Mouse (Mus musculus) liver, embryonic 14.5 days (tissue): ENCODE data around the gene Sh3rf1. TPM values are rescaled to one million over a fixed set of nuclear protein-coding genes. Genes with fewer than 3 reads are reported as not detected.

ENCODE experiments used
- ATAC-seq: fragments of 200-750 bp; cut with Nextera tagmentation; 2 replicates; pipeline ENCODE4 v1.8.0; 2017; ENCODE audit warnings: moderate number of reproducible peaks, mild to moderate bottlenecking, moderate library complexity; ENCODE audit not compliant: insufficient read depth
- DNase-seq, 3 experiments: peaks; one replicate each; pipeline ENCODE4 v3.0.0-alpha.2; 2012 to 2013; ENCODE audit warnings: low read depth in 3 of 3, low spot score in 3 of 3
- H3K27ac ChIP-seq: fragments of 300-500 bp; sonication (generic); 2 replicates; pipeline ENCODE4 v1.5.1; 2014; ENCODE audit warnings: moderate library complexity, mild to moderate bottlenecking, control low read depth, inconsistent platforms
- H3K27me3 ChIP-seq: fragments of 300-500 bp; sonication (generic); 2 replicates; pipeline ENCODE4 v1.6.1; 2014; ENCODE audit warnings: mild to moderate bottlenecking, low read length, moderate library complexity; ENCODE audit not compliant: control insufficient read depth, insufficient read depth
- H3K36me3 ChIP-seq: fragments of 300-500 bp; sonication (generic); replicated peaks from 2 replicates; pipeline ENCODE4 v1.6.1; 2014; ENCODE audit warnings: low read depth; ENCODE audit not compliant: control insufficient read depth, insufficient read depth
- H3K4me1 ChIP-seq, 2 experiments: fragments of 200-500 bp in 1 of 2; fragments of 300-500 bp in 1 of 2; sonication (generic) in 1 of 2; replicated peaks; 2 replicates each; pipeline ENCODE4 v1.6.1; 2012 to 2014; ENCODE audit warnings: antibody characterized with exemption in 1 of 2, inconsistent platforms in 1 of 2, low read length in 1 of 2; ENCODE audit not compliant: control insufficient read depth in 2 of 2, insufficient read depth in 2 of 2
- H3K4me2 ChIP-seq: fragments of 300-500 bp; sonication (generic); 2 replicates; pipeline ENCODE4 v1.6.1; 2014; ENCODE audit warnings: low read depth, mild to moderate bottlenecking, control low read depth, moderate library complexity
- H3K4me3 ChIP-seq, 2 experiments: fragments of 200-500 bp in 1 of 2; fragments of 300-500 bp in 1 of 2; sonication (generic) in 1 of 2; 2 replicates each; pipeline ENCODE4 v1.5.1; 2012 to 2014; ENCODE audit warnings: low read depth in 2 of 2, low read length in 2 of 2, mild to moderate bottlenecking in 2 of 2, control low read depth in 1 of 2, inconsistent platforms in 1 of 2, moderate library complexity in 1 of 2; ENCODE audit not compliant: insufficient read depth in 1 of 2
- H3K9ac ChIP-seq: fragments of 300-500 bp; sonication (generic); replicated peaks from 2 replicates; pipeline ENCODE4 v1.6.1; 2014; ENCODE audit warnings: mild to moderate bottlenecking, control low read depth, moderate library complexity
- H3K9me3 ChIP-seq: fragments of 300-500 bp; sonication (generic); 2 replicates; pipeline ENCODE4 v1.6.1; 2016; ENCODE audit warnings: low read length, mixed read lengths; ENCODE audit not compliant: control insufficient read depth
- CTCF ChIP-seq: IDR thresholded peaks from 2 replicates; pipeline ENCODE4 v1.5.1; 2016; ENCODE audit warnings: antibody characterized with exemption, low read depth, control low read depth
- EP300 ChIP-seq: IDR thresholded peaks from 2 replicates; pipeline ENCODE4 v1.6.1; 2016; ENCODE audit warnings: antibody characterized with exemption, low read depth
- WGBS: fragments of 180-500 bp; shearing (Covaris S2); extraction: QIAGEN DNeasy Blood & Tissue Kit; methylation state at CpG from one replicate; pipeline ENCODE4 v1.1.7; 2014; ENCODE audit not compliant: insufficient replicate concordance; 5-methylcytosine and 5-hydroxymethylcytosine counted together
- polyA plus RNA-seq, 2 experiments: library from polyadenylated mRNA; depleted of rRNA in 1 of 2; stranded (reverse) in 1 of 2; unstranded in 1 of 2; fragments of >200 nt; fragmentation: Nextera tagmentation in 1 of 2; extraction: Ambion mirVana in 1 of 2; gene quantifications; 2 replicates each; pipeline versions ENCODE4 v1.2.1 to v1.2.3; 2012 to 2014

Sh3rf1 gene
- polyA plus RNA-seq, 2 experiments, result 0.61 to 0.85 TPM

DNA sequence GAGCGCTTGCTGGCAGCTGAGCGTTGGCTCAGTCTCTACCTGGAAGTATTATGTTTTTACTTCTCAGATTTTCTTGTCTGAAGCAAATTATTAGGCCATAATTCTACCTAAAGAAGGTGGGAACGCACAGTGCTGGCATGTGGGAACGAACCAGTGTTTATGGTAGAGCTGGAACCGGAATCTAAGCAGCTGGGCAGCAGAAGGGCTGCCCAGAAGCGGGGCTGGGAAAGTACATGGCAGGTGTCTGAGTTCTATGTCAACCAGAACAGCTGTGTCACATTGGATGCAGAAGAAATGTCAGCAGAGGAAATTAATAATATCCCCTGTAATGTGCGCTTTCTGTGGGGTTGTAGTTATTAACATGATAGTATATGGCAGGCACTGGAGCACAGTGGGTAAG is 36.9 kb downstream of the Sh3rf1 start:
- no peak overlapping the region for H3K4me2 ChIP-seq
- H3K9me3 ChIP-seq, result no peaks in the 10 kb centered on the region
- no peak overlapping the region for H3K9ac ChIP-seq
- H3K27me3 ChIP-seq, result no peaks in the 10 kb centered on the region
- H3K36me3 ChIP-seq, result no peaks in the 10 kb centered on the region
- no peak overlapping the region for H3K27ac ChIP-seq
- DNase-seq (no peak), ATAC-seq (no peak)
- TF ChIP-seq EP300 (no peak), CTCF (no peak)
- no peak overlapping the region for H3K4me3 ChIP-seq
- peaks cover 0 to 5% of the 10 kb centered on the region in 2 experiments; a peak in 2 of 4 replicates for H3K4me1 ChIP-seq
- 76% methylated on average over 7 of the region's 7 CpGs for WGBS

DNA sequence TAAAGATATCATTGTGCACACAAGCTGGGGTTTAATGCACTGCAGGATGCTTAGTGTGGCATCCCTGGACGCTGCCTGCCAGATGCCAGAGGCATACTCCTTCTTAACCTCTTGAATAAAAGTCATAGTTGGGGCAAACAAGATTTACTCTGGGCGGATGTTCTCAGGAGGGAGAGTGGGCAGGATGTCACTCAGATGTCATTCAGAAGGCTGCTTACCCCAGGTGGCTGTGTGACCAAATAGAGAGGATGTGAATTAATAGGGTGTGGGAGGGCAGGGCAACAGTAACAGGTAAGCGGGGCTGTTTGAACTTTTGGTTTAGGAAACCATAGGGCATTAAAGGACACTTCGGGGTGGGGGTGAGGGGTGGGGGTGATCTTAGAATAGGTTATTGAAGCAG is 37.7 kb downstream of the Sh3rf1 start:
- TF ChIP-seq EP300 (no peak), CTCF (no peak)
- no peaks in the 10 kb centered on the region for H3K27me3 ChIP-seq
- H3K9me3 ChIP-seq, result no peaks in the 10 kb centered on the region
- peaks cover 0 to 5% of the 10 kb centered on the region in 2 experiments; a peak in 2 of 4 replicates for H3K4me1 ChIP-seq
- no peak overlapping the region for H3K27ac ChIP-seq
- ATAC-seq (no peak), DNase-seq (no peak)
- WGBS, result 62% methylated on average over 4 of the region's 4 CpGs
- no peak overlapping the region for H3K4me2 ChIP-seq
- H3K4me3 ChIP-seq, result no peak overlapping the region
- H3K9ac ChIP-seq, result no peak overlapping the region
- no peaks in the 10 kb centered on the region for H3K36me3 ChIP-seq

DNA sequence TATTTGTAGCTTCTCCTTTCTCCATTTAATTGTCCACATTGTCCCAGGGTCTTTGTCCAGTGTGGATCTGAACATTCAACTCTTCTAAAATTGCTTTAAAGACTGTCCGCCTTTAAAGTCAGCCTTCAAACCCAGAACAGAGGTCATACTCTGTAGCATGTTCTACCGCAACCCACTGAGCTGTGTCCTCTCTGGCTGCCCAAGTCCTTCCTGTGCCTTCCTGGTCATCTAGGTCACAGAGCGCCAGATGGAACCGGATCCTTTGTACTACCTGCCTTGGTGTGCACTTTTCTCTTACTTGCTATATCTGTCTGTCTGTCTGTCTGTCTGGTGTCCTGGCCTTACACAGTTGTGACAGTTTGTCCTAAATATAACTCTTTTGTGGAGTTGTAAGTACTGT is 40.0 kb downstream of the Sh3rf1 start:
- Histone ChIP-seq H3K4me1 (peaks cover 0 to 3% of the 10 kb centered on the region in 2 experiments; a peak in 2 of 4 replicates), H3K9me3 (no peaks in the 10 kb centered on the region), H3K4me3 (no peak overlapping the region), H3K27me3 (no peaks in the 10 kb centered on the region), H3K9ac (no peak overlapping the region), H3K4me2 (no peak overlapping the region), H3K36me3 (no peaks in the 10 kb centered on the region), H3K27ac (no peak overlapping the region)
- ATAC-seq (no peak), DNase-seq (no peak)
- TF ChIP-seq EP300, result no peak
- TF ChIP-seq CTCF, result no peak
- 82% methylated on average over 4 of the region's 4 CpGs for WGBS

DNA sequence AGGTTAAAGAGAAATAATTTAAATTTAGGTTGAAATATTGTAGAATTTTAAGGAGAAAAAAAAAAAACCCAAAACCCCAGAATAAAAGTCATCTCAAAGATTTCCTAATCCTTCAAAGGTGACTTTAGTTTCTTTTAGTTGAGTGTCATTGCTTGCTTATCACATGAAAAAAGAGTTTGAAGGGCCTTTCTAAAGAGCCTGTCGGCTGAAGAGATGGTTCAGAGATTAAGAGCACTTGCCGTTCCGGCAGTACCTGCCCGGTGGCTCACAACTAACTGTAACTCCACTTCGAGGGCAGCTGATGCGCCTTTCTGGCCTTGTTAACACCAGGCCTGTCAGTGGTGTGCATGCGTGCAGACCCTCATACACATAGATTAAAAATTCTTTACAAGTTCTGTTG is 41.2 kb downstream of the Sh3rf1 start:
- 73% methylated on average over 7 of the region's 7 CpGs for WGBS
- Histone ChIP-seq H3K4me1 (peaks cover 0 to 2% of the 10 kb centered on the region in 2 experiments; a peak in 1 of 4 replicates), H3K9ac (no peak overlapping the region), H3K4me3 (no peak overlapping the region), H3K4me2 (no peak overlapping the region), H3K27ac (no peak overlapping the region), H3K36me3 (no peaks in the 10 kb centered on the region), H3K27me3 (no peaks in the 10 kb centered on the region), H3K9me3 (no peaks in the 10 kb centered on the region)
- no peak for DNase-seq
- TF ChIP-seq CTCF (no peak), EP300 (no peak)
- ATAC-seq, result no peak

DNA sequence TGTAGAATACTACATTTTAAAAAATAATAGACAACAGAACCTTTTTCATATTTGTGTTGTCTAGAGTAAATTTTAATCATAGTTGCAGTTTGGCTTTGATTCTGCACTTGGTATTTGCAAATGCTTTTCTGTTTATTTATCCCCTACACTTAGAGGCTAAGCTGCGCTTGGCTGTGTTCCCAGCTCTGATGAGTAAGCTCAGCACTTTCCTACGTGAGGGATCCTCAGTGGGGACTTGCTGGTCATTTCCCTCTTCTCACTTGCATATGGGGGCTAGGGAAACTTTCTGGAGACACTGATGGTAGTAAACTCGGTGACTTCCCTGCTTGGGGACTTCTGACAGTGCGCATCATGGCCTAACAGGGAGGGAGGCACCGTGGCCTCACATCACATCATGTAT is 41.7 kb downstream of the Sh3rf1 start:
- no peak for ATAC-seq
- TF ChIP-seq EP300, result no peak
- Histone ChIP-seq H3K4me2 (no peak overlapping the region), H3K9me3 (no peaks in the 10 kb centered on the region), H3K4me3 (no peak overlapping the region), H3K4me1 (peaks cover 0 to 2% of the 10 kb centered on the region in 2 experiments; a peak in 1 of 4 replicates), H3K27me3 (no peaks in the 10 kb centered on the region), H3K36me3 (no peaks in the 10 kb centered on the region), H3K27ac (no peak overlapping the region), H3K9ac (no peak overlapping the region)
- 67% methylated on average over 5 of the region's 5 CpGs for WGBS
- no peak for DNase-seq

DNA sequence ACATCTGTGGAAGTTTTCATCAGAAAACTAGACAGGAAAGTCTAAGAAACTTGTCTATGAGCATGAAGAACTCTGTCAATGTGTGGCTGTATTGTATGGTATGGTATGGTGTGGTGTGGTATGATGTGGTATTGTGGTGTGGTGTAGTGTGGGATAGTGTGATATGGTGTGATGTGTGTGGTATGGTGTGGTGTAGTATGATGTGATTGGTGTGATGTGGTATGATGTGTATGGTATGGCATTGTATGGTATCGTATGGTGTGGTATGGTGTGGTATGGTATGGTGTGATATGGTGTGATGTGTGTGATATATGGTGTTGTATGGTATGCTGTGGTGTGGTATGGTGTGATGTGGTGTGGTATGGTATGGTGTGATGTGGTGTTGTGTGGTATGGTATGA is 43.4 kb downstream of the Sh3rf1 start:
- Histone ChIP-seq H3K9me3 (no peaks in the 10 kb centered on the region), H3K4me2 (no peak overlapping the region), H3K4me1 (peaks cover 0 to 2% of the 10 kb centered on the region in 2 experiments; a peak in 1 of 4 replicates), H3K9ac (no peak overlapping the region), H3K27ac (no peak overlapping the region), H3K4me3 (no peak overlapping the region), H3K36me3 (no peaks in the 10 kb centered on the region), H3K27me3 (no peaks in the 10 kb centered on the region)
- TF ChIP-seq EP300 (no peak), CTCF (no peak)
- whole genome bisulfite sequencing, result 75% methylated on average over 1 of the region's 1 CpGs
- no peak for ATAC-seq
- no peak for DNase-seq
